Mouse (Mus musculus): ENCODE data around the gene Pebp1. TPM values are rescaled to one million over a fixed set of nuclear protein-coding genes. Genes with fewer than 3 reads are reported as not detected.
"Not testable (repeated sequence)": the region's sequence is repeated elsewhere in the genome, so short reads cannot be mapped to it uniquely, and the experiment has no call there.

The Pebp1 gene
- polyA plus RNA-seq, 1 experiment from 2014 or later = 763 TPM

DNA sequence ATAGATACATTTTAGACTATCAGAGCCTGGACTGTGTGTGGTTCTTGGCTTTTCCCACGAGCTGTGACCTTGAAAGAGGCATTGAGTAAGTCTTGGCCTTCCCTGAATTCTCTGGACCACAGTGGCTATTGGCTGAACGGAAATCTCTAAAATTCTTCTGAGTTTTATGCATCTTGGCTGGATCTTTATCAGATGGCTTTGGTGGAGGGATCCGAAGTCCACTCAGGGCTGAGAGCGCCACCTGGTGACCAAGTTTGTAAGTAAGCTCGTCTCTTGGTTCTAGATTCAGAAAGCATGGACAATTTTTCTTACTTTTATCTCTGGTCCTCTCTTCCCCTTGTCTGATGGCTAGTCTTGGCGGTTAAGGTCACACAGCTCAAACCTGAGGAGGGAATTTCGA is 17.5 kb upstream of the Pebp1 start:
- Histone ChIP-seq H3K9me3 (no peaks in the 10 kb centered on the region), H3K36me3 (no peaks in the 10 kb centered on the region), H3K9ac (no peak overlapping the region), H3K4me2 (replicated peaks) (no peak overlapping the region), H3K27ac (no peak overlapping the region), H3K27me3 (no peaks in the 10 kb centered on the region), H3K4me1 (peaks cover 3% of the 10 kb centered on the region; the same call in 1 of the 2 replicates), H3K4me3 (no peak overlapping the region)
- 67% methylated on average over 7 of the region's 7 CpGs for WGBS
- no peak for ATAC-seq (ENCODE audit: low FRiP score, low read depth)

DNA sequence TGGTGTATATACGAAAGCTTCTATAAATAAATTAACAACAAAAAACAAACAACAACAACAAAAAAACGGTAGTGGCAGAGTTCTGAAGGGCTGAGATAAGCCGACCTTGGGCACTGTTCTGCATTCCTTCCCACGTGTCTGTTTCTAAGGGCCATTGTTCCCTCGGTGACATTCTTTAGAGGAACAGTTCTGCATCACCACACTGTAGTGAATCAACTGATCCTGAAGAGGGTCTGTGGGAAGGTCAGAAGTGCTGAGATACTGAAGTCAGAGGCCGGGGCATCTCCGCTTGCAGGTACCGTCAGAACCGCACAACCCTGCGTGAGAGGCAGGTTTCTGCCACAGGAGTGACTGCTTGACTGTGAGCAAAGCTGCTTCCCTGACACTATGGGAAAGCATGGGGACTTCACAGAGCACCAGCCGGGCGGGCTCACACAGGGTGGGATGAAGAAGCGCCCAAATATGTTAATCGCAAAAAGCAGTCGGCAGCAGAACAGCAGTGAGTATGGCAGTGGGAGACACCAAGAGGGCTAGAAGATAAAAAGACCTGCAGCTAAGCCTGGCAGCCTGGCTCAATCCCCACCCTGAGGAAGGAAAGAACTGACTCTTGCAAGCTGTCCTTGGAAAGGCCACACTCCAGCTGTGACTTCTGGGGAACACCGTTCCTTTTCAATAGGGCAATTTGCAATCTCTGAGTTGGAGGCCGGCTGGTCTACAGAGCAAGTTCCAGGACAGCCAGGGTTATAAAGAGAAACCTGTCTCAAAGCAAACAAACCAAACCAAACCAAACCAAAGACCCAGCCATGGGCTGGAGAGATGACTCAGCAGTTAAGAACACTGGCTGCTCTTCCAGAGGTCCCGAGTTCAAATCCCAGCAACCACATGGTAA is 16.5 kb upstream of the Pebp1 start:
- Histone ChIP-seq H3K4me1 (no peaks in the 10 kb centered on the region), H3K9ac (no peak overlapping the region), H3K27ac (no peak overlapping the region), H3K27me3 (no peaks in the 10 kb centered on the region), H3K4me2 (replicated peaks) (no peak overlapping the region), H3K36me3 (no peaks in the 10 kb centered on the region), H3K9me3 (no peaks in the 10 kb centered on the region), H3K4me3 (no peak overlapping the region)
- no peak for ATAC-seq (ENCODE audit: low FRiP score, low read depth)
- WGBS = 69% methylated on average over 18 of the region's 18 CpGs

DNA sequence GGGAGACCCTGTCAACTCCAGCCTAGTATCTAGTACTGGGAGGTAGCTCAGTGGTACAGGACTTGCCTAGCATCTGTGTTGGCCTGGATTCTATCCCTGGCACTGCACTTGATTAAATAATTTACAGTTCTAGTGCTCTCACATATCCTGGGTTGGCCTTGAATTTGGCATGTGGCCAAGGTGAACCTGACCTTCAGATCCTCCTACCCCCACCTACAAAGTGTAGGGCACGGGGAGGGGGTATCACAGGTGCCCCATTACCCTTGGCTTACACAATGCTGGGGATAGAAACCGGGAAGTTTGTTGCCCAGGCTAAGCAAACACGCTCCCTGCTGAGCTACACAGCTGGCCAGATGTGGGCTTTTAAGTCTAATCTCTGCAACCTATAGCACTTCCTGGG is 15.5 kb upstream of the Pebp1 start:
- Histone ChIP-seq H3K4me3 (no peak overlapping the region), H3K27me3 (no peaks in the 10 kb centered on the region), H3K27ac (no peak overlapping the region), H3K36me3 (no peaks in the 10 kb centered on the region), H3K9me3 (no peaks in the 10 kb centered on the region), H3K9ac (no peak overlapping the region), H3K4me1 (no peaks in the 10 kb centered on the region), H3K4me2 (replicated peaks) (no peak overlapping the region)
- ATAC-seq (ENCODE audit: low FRiP score, low read depth) = no peak
- WGBS = 56% methylated on average over 3 of the region's 3 CpGs

DNA sequence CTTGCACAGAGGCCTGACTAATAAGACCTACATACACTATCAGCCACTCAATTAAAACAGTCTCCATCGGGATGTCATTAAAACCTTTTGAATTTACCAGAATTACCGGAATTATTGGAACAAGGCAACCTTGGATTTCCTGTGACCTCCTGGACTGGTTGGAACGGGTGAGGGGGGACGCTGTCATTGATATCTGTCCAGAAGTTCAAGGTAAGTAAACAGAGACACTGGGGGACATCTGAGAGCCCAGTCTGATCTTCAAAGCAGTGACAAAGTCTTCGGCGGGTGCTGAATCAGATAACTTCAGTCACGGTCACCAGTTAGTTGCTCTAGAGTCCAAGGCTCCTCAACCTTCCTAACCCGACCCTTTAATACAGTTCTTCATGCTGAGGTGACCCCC is 7.6 kb upstream of the Pebp1 start:
- peaks cover 3% of the 10 kb centered on the region; the same call in 1 of the 2 replicates for H3K9me3 ChIP-seq
- no peak overlapping the region for H3K4me3 ChIP-seq
- H3K9ac ChIP-seq = no peak overlapping the region
- H3K4me2 ChIP-seq (replicated peaks) = no peak overlapping the region
- no peaks in the 10 kb centered on the region for H3K4me1 ChIP-seq
- 89% methylated on average over 8 of the region's 8 CpGs for WGBS
- no peaks in the 10 kb centered on the region for H3K36me3 ChIP-seq
- no peak overlapping the region for H3K27ac ChIP-seq
- ATAC-seq (ENCODE audit: low FRiP score, low read depth) = no peak
- H3K27me3 ChIP-seq = no peaks in the 10 kb centered on the region

DNA sequence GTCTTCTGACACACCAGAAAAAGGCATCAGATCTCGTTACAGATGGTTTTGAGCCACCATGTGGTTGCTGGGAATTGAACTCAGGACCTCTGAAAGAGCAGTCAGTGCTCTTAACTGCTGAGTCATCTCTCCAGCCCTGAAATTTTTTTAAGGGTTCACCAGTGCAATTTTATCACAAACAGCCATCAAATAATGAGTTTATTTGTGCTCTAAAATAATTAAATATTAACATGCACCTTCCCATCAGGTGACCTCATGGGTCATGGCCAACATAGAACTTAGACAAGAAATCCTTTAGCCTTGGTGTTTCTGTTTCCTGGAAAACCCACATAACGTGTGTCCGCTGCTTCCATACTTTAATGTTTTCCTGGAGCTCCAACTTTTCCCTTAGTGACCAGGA is 6.4 kb upstream of the Pebp1 start:
- WGBS = 83% methylated on average over 3 of the region's 3 CpGs
- H3K4me2 ChIP-seq (replicated peaks); H3K4me3 ChIP-seq: not testable (repeated sequence)

DNA sequence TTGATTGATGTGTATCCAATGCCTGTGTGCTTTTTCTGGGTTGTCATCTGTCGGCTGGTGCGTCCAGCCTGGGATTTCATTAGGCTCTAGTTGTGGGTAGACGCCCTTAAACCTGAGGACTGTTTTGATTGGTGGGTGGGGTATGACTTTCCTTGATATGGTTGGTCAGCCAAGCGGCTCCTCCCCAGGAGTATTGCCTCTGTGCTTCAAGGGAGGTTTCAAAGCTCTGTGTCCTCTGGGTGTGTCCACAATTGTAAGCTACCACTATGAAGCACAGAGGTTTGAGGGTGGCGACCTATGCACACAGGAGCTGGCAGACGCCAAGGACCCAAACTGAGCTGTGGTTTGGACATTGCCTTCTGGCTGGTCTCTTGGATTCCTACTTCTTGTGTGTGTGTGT is 5.1 kb upstream of the Pebp1 start:
- WGBS = 72% methylated on average over 6 of the region's 6 CpGs
- Histone ChIP-seq H3K36me3 (no peaks in the 10 kb centered on the region), H3K9ac (no peak overlapping the region), H3K4me3 (no peak overlapping the region), H3K9me3 (peaks cover 3% of the 10 kb centered on the region; the same call in 1 of the 2 replicates), H3K4me1 (peaks cover 6% of the 10 kb centered on the region), H3K27ac (no peak overlapping the region), H3K27me3 (no peaks in the 10 kb centered on the region), H3K4me2 (replicated peaks) (no peak overlapping the region)
- ATAC-seq (ENCODE audit: low FRiP score, low read depth) = no peak

More for the DNA sequence above, 6.4 kb upstream of the Pebp1 start:
- not testable (repeated sequence) for H3K9me3 ChIP-seq; H3K27me3 ChIP-seq; H3K4me1 ChIP-seq; H3K27ac ChIP-seq; ATAC-seq (ENCODE audit: low FRiP score, low read depth); H3K9ac ChIP-seq; H3K36me3 ChIP-seq

DNA sequence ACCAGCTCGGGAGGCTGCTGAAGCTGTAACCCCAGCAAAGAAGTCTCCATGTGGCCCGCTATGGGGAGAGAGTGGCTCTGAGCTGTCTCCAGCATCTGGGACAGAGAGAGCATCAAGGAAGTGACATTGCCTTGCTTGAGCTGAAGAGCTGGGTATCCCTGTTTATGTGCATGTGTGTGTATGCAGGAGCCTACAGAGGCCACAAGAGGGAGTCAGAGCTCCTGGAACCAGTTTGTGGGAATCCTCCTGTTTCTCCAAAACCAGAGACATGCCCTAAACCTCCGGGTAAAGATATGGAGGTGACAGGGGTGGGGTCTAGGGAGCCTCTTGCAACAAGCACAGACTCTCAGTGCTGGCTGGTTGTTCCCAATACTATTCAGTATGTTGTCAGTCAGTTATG is 3.9 kb upstream of the Pebp1 start:
- Histone ChIP-seq H3K27ac (no peak overlapping the region), H3K27me3 (no peaks in the 10 kb centered on the region), H3K36me3 (no peaks in the 10 kb centered on the region), H3K9ac (no peak overlapping the region), H3K9me3 (peaks cover 3% of the 10 kb centered on the region; the same call in 1 of the 2 replicates), H3K4me1 (peaks cover 10% of the 10 kb centered on the region), H3K4me2 (replicated peaks) (no peak overlapping the region), H3K4me3 (no peak overlapping the region)
- no peak for ATAC-seq (ENCODE audit: low FRiP score, low read depth)
- WGBS = 84% methylated on average over 3 of the region's 3 CpGs

DNA sequence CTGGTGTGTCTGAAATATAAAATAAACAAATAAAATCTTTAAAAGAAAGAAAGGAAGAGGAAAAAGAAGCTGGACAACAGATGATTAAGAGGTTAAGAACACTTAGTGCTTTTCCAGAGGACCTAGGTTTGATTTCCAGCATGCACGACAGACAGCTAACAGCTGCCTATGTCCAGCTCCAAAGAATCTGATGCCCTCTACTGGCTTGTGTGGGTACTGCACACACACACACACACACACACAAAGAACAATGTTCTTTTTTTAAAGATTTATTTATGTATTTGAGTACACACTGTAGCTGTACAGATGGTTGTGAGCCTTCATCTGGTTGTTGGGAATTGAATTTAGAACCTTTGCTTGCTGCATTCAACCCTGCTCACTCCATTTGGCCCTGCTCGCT is 2.7 kb upstream of the Pebp1 start:
- Histone ChIP-seq H3K4me3 (no peak overlapping the region), H3K27ac (no peak overlapping the region), H3K27me3 (no peaks in the 10 kb centered on the region), H3K4me2 (replicated peaks) (no peak overlapping the region), H3K4me1 (peaks cover 22% of the 10 kb centered on the region), H3K9ac (no peak overlapping the region), H3K36me3 (peaks cover 7% of the 10 kb centered on the region), H3K9me3 (peaks cover 3% of the 10 kb centered on the region; the same call in 1 of the 2 replicates)
- WGBS = 89% methylated on average over 2 of the region's 2 CpGs
- no peak for ATAC-seq (ENCODE audit: low FRiP score, low read depth)

DNA sequence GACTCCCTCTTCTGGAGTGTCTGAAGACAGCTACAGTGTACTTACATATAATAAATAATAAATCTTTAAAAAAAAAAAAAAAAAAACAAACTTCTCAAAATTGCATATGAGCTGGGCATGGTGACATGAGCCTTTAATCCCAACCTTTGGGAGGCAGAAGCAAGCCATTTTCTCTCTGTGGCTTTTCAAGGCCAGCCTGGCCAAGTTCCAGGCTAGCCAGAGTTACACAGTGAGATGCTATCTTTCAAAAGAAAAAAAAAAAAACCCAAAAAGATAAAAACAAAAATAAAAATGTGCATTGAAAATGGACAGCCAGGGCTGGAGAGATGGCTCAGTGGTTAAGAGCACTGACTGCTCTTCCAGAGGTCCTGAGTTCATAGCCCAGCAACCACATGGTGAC is 2.2 kb upstream of the Pebp1 start:
- Histone ChIP-seq H3K4me2 (replicated peaks) (no peak overlapping the region), H3K9me3 (peaks cover 3% of the 10 kb centered on the region; the same call in 1 of the 2 replicates), H3K4me3 (no peak overlapping the region), H3K27me3 (no peaks in the 10 kb centered on the region), H3K9ac (no peak overlapping the region), H3K36me3 (peaks cover 12% of the 10 kb centered on the region), H3K4me1 (peaks cover 27% of the 10 kb centered on the region), H3K27ac (no peak overlapping the region)
- no peak for ATAC-seq (ENCODE audit: low FRiP score, low read depth)

DNA sequence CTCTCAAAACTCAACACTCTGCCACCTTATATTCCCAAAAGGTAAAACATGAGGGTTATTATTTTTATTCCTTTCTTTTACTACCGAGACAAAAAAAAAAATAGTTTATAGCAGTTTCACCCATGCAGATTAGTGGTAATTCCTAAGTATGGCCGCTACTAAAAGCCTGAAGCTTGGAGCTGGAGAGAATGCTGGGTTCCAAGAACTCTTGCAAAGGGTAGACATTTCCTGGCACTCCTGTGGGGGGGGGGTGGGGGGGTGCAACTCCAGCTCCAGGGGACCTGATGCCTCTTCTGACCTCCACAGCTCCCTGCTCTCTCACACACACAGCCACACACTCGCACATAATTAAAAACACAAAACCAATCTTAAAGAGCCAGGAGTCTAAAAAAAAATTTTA is 1.1 kb downstream of the Pebp1 start:
- Histone ChIP-seq H3K4me3 (peak overlapping the region; percentile 86), H3K27me3 (no peaks in the 10 kb centered on the region), H3K9ac (peak overlapping the region; percentile 87), H3K36me3 (peaks cover 40% of the 10 kb centered on the region), H3K4me1 (peaks cover 31% of the 10 kb centered on the region), H3K27ac (no peak overlapping the region), H3K4me2 (replicated peaks) (peak overlapping the region; percentile 77), H3K9me3 (peaks cover 3% of the 10 kb centered on the region; the same call in 1 of the 2 replicates)
- WGBS = 23% methylated on average over 3 of the region's 3 CpGs
- ATAC-seq (ENCODE audit: low FRiP score, low read depth) = no peak

DNA sequence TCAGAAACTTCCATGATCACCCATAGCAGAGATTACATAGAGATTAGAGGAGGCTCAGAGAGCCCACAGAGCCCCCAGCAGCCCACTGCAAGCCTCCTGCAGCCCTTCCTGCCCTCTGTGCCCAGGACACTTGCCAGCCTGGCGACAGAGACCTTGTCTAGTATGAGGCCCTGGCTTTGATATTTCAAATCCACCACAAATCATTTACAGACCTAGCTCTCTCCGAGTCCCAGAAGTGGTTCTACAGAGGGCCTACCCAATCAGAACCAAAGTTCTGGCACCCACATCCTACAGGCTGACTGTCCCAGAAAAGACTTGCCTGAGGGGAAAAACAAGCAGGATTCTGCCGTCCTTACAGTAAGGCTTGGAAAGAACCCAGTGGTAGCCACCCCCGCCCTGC is 2.2 kb downstream of the Pebp1 start:
- no peak overlapping the region for H3K4me3 ChIP-seq
- ATAC-seq (ENCODE audit: low FRiP score, low read depth) = no peak
- H3K27me3 ChIP-seq = no peaks in the 10 kb centered on the region
- no peak overlapping the region for H3K9ac ChIP-seq
- H3K4me2 ChIP-seq (replicated peaks) = peak overlapping the region; percentile 77; the same call in 1 of the 2 replicates
- peaks cover 31% of the 10 kb centered on the region for H3K4me1 ChIP-seq
- peaks cover 3% of the 10 kb centered on the region; the same call in 1 of the 2 replicates for H3K9me3 ChIP-seq
- 75% methylated on average over 4 of the region's 4 CpGs for WGBS
- peaks cover 50% of the 10 kb centered on the region for H3K36me3 ChIP-seq
- H3K27ac ChIP-seq = no peak overlapping the region

DNA sequence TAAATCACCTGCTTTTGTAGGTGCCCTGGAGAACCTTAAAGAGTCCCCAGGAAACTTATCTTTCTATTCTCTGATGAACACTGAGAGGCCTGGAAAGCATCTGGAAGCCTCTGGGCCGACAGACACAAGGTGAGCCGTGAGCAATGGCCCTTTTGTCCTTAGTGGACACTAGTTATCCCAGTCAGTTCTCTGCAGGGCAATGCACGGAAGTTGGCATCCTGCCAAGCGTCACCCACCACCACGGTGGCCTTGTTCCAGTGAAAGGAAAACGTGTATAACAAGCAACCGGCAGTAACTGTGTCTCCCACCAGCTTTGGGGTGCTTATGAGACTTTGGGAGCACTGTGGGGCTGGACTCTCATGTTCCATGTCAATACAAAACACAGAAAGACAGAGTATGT is 2.7 kb downstream of the Pebp1 start:
- ATAC-seq (ENCODE audit: low FRiP score, low read depth) = no peak
- Histone ChIP-seq H3K9me3 (no peaks in the 10 kb centered on the region), H3K4me1 (peaks cover 31% of the 10 kb centered on the region), H3K4me3 (no peak overlapping the region), H3K27ac (no peak overlapping the region), H3K4me2 (replicated peaks) (no peak overlapping the region), H3K27me3 (no peaks in the 10 kb centered on the region), H3K9ac (no peak overlapping the region), H3K36me3 (peaks cover 53% of the 10 kb centered on the region)
- WGBS = 69% methylated on average over 7 of the region's 7 CpGs

DNA sequence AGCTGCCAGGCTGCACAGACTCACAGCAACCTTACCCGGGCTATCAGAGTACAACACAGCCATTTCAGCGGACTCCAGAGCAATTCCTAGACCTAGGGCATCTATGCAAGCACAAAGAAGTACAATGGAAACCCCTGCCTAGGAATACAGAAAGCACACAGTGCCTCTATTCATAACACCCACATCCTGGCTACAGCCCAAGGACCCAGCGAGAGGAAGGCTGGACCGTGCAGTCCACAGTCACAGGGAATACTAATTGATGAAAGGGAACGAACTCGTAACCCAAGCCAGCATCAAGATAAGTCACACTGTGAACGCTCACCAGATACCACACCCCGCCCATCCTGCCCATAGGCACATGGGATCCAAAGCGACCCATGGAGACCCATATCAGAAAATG is 3.4 kb downstream of the Pebp1 start:
- Histone ChIP-seq H3K9me3 (no peaks in the 10 kb centered on the region), H3K4me2 (replicated peaks) (no peak overlapping the region), H3K36me3 (peaks cover 59% of the 10 kb centered on the region), H3K27ac (no peak overlapping the region; the same call in 1 of the 2 replicates), H3K4me3 (no peak overlapping the region), H3K9ac (no peak overlapping the region), H3K4me1 (peaks cover 31% of the 10 kb centered on the region), H3K27me3 (no peaks in the 10 kb centered on the region)
- no peak for ATAC-seq (ENCODE audit: low FRiP score, low read depth)
- 88% methylated on average over 9 of the region's 9 CpGs for whole genome bisulfite sequencing

Data from limb, embryonic 13.5 days (tissue).